Mouse (Mus musculus) hindbrain, postnatal 0 days (tissue): ENCODE data around the gene Dnaic1. TPM values are rescaled to one million over a fixed set of nuclear protein-coding genes. Genes with fewer than 3 reads are reported as not detected.

Experiments used
- ATAC-seq: fragments of 200-750 bp; cut with Nextera tagmentation; 2 replicates; pipeline ENCODE4 v1.8.0; 2017; ENCODE audit warnings: mild to moderate bottlenecking, moderate TSS enrichment, moderate library complexity
- DNase-seq: peaks from one replicate; pipeline ENCODE4 v3.0.0-alpha.2; 2015; ENCODE audit warnings: low spot score
- H3K27ac ChIP-seq: fragments of 300-500 bp; sonication (generic); 2 replicates; pipeline ENCODE4 v1.5.1; 2014; ENCODE audit warnings: mild to moderate bottlenecking
- H3K27me3 ChIP-seq: fragments of 300-500 bp; sonication (generic); 2 replicates; pipeline ENCODE4 v1.6.1; 2014; ENCODE audit warnings: low read length, mixed read lengths; ENCODE audit not compliant: insufficient read depth
- H3K36me3 ChIP-seq: fragments of 300-500 bp; sonication (generic); 2 replicates; pipeline ENCODE4 v1.6.1; 2014; ENCODE audit warnings: low read length, mixed read lengths; ENCODE audit not compliant: insufficient read depth
- H3K4me1 ChIP-seq: fragments of 300-500 bp; sonication (generic); 2 replicates; pipeline ENCODE4 v1.6.1; 2014; ENCODE audit warnings: antibody characterized with exemption, low read length, mixed read lengths; ENCODE audit not compliant: insufficient read depth
- H3K4me2 ChIP-seq: fragments of 300-500 bp; sonication (generic); 2 replicates; pipeline ENCODE4 v1.6.1; 2014; ENCODE audit warnings: low read depth, mild to moderate bottlenecking, low read length, moderate library complexity, mixed read lengths
- H3K4me3 ChIP-seq: fragments of 300-500 bp; sonication (generic); 2 replicates; pipeline ENCODE4 v1.5.1; 2014; ENCODE audit warnings: low read length
- H3K9ac ChIP-seq: fragments of 300-500 bp; sonication (generic); replicated peaks from 2 replicates; pipeline ENCODE4 v1.6.1; 2014; ENCODE audit warnings: mild to moderate bottlenecking, low read length, moderate library complexity, mixed read lengths
- H3K9me3 ChIP-seq: fragments of 300-500 bp; sonication (generic); 2 replicates; pipeline ENCODE4 v1.6.1; 2016; ENCODE audit warnings: low read length, mixed read lengths
- CTCF ChIP-seq: IDR thresholded peaks from 2 replicates; pipeline ENCODE4 v1.5.1; 2016; ENCODE audit warnings: antibody characterized with exemption, control low read depth, low read depth
- WGBS: fragments of 180-500 bp; shearing (Covaris S2); extraction: QIAGEN DNeasy Blood & Tissue Kit; methylation state at CpG from one replicate; pipeline ENCODE4 v1.1.7; 2014; 5-methylcytosine and 5-hydroxymethylcytosine counted together
- polyA plus RNA-seq: library from polyadenylated mRNA; unstranded; fragments of >200 nt; fragmentation: Nextera tagmentation; extraction: Ambion mirVana; gene quantifications from 2 replicates; pipeline ENCODE4 v1.2.1, GENCODE M21; 2015
- total RNA-seq: library from RNA; depleted of rRNA; stranded (reverse); fragments of >200 nt; gene quantifications from 2 replicates; pipeline ENCODE4 v1.2.3, GENCODE M21; 2014

Gene Dnaic1
- total and polyA plus RNA-seq, 2 experiments from 2014 or later = 3.0 to 4.5 TPM

- no peak overlapping the region for H3K9ac ChIP-seq
- no peak for TF ChIP-seq CTCF
- H3K9me3 ChIP-seq = no peaks in the 10 kb centered on the region
- H3K27me3 ChIP-seq = no peaks in the 10 kb centered on the region
- peaks cover 13% of the 10 kb centered on the region; the same call in 1 of the 2 replicates for H3K36me3 ChIP-seq
- H3K27ac ChIP-seq = no peak overlapping the region
- WGBS = 28% methylated on average over 11 of the region's 11 CpGs
- peaks cover 6% of the 10 kb centered on the region; the same call in 1 of the 2 replicates for H3K4me1 ChIP-seq
- peak; percentile 65 for DNase-seq
- H3K4me3 ChIP-seq = no peak overlapping the region
- H3K4me2 ChIP-seq = no peak overlapping the region
- ATAC-seq = no peak
Observed at GRCm38 (mm10) chr4:41660851-41661430, 91.4 kb downstream of the Dnaic1 start.

DNA sequence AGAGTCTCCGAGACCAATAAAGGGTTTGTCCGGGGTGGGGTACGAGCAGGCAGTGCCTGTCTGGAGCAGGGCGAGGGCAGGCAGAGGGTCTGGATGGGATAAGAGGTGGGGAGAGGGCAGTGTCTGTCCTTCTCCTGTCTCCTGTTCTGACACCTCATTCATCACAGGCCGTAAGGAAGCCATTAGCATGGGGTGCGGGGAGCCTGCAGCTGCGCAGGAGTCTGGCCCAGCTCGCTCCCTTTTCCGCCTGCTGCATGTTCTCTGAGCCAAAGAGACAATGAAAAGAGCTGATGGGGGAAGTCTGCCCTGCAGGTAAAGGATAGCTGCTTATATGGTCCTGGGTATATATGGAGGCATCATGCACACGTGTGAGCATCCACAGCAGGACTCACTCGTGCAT lies 93.1 kb downstream of the Dnaic1 start:
- no peak overlapping the region for H3K27ac ChIP-seq
- 73% methylated on average over 11 of the region's 11 CpGs for WGBS

GRCm38 (mm10) chr4:41663614-41664013 lies 94.0 kb downstream of the Dnaic1 start:
- H3K4me1 ChIP-seq = peaks cover 6% of the 10 kb centered on the region; the same call in 1 of the 2 replicates
- 51% methylated on average over 9 of the region's 9 CpGs for WGBS
- H3K4me2 ChIP-seq = no peak overlapping the region
- TF ChIP-seq CTCF = no peak
- H3K36me3 ChIP-seq = peaks cover 3% of the 10 kb centered on the region; the same call in 1 of the 2 replicates
- no peak overlapping the region for H3K4me3 ChIP-seq
- no peak overlapping the region for H3K9ac ChIP-seq
- DNase-seq = no peak
- ATAC-seq = peak; percentile 24; the same call in 1 of the 2 replicates
- no peaks in the 10 kb centered on the region for H3K27me3 ChIP-seq
- H3K9me3 ChIP-seq = no peaks in the 10 kb centered on the region
- no peak overlapping the region for H3K27ac ChIP-seq

More for the DNA sequence above, 93.1 kb downstream of the Dnaic1 start:
- ATAC-seq (no peak), DNase-seq (no peak)
- Histone ChIP-seq H3K36me3 (peaks cover 8% of the 10 kb centered on the region; the same call in 1 of the 2 replicates), H3K4me1 (peaks cover 6% of the 10 kb centered on the region; the same call in 1 of the 2 replicates), H3K27me3 (no peaks in the 10 kb centered on the region), H3K9ac (no peak overlapping the region), H3K4me2 (no peak overlapping the region), H3K4me3 (no peak overlapping the region), H3K9me3 (no peaks in the 10 kb centered on the region)
- TF ChIP-seq CTCF = no peak

DNA sequence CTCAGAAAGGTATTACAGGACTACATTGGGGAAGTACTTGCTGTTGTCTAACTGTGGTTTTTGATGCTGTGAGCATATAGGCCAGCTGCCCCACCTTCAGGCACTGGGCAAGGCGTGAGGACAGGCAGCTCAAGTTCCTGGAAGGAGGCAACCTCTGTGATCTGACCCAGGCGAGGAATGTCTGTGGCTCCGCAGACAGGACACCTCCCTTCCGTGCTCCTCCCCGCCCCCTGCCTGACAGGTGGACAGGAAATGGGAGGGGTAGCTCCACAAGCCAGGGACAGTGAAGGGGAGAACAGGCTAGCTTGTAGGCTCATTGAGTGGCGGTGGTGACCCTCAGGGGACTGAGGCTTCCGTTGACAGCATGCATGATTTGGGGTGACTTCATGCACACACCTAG lies 95.0 kb downstream of the Dnaic1 start:
- no peak for TF ChIP-seq CTCF
- no peak overlapping the region for H3K27ac ChIP-seq
- H3K4me2 ChIP-seq = no peak overlapping the region
- no peak for ATAC-seq
- H3K9me3 ChIP-seq = no peaks in the 10 kb centered on the region
- no peak overlapping the region for H3K9ac ChIP-seq
- WGBS = 72% methylated on average over 7 of the region's 7 CpGs
- peaks cover 6% of the 10 kb centered on the region; the same call in 1 of the 2 replicates for H3K4me1 ChIP-seq
- DNase-seq = no peak
- H3K36me3 ChIP-seq = peaks cover 3% of the 10 kb centered on the region; the same call in 1 of the 2 replicates
- no peak overlapping the region for H3K4me3 ChIP-seq
- H3K27me3 ChIP-seq = no peaks in the 10 kb centered on the region

GRCm38 (mm10) chr4:41665009-41665675 lies 95.6 kb downstream of the Dnaic1 start:
- no peak overlapping the region for H3K4me2 ChIP-seq
- TF ChIP-seq CTCF = no peak
- no peaks in the 10 kb centered on the region for H3K9me3 ChIP-seq
- no peak overlapping the region for H3K4me3 ChIP-seq
- H3K27ac ChIP-seq = no peak overlapping the region
- H3K4me1 ChIP-seq = peaks cover 6% of the 10 kb centered on the region; the same call in 1 of the 2 replicates
- H3K36me3 ChIP-seq = peaks cover 4% of the 10 kb centered on the region; the same call in 1 of the 2 replicates
- 0 out of 2 replicates have a peak, but pooled peaks have one; percentile 13 for ATAC-seq
- H3K27me3 ChIP-seq = no peaks in the 10 kb centered on the region
- 11% methylated on average over 5 of the region's 8 CpGs for WGBS
- DNase-seq = no peak
- H3K9ac ChIP-seq = no peak overlapping the region

GRCm38 (mm10) chr4:41666646-41667045 lies 97.1 kb downstream of the Dnaic1 start:
- DNase-seq = no peak
- peaks cover 6% of the 10 kb centered on the region; the same call in 1 of the 2 replicates for H3K4me1 ChIP-seq
- no peak overlapping the region for H3K27ac ChIP-seq
- 70% methylated on average over 11 of the region's 11 CpGs for WGBS
- ATAC-seq = no peak
- H3K36me3 ChIP-seq = peaks cover 9% of the 10 kb centered on the region
- no peak overlapping the region for H3K4me2 ChIP-seq
- H3K9ac ChIP-seq = no peak overlapping the region
- H3K4me3 ChIP-seq = no peak overlapping the region
- no peaks in the 10 kb centered on the region for H3K27me3 ChIP-seq
- TF ChIP-seq CTCF = no peak
- no peaks in the 10 kb centered on the region for H3K9me3 ChIP-seq
